Mouse (Mus musculus) lung, embryonic 15.5 days (tissue): ENCODE data around the gene Acsl4. TPM values are rescaled to one million over a fixed set of nuclear protein-coding genes. Genes with fewer than 3 reads are reported as not detected.

Experiments
- ATAC-seq: fragments of 200-750 bp; cut with Nextera tagmentation; 2 replicates; pipeline ENCODE4 v1.8.0; 2017; ENCODE audit warnings: moderate number of reproducible peaks, borderline replicate concordance; ENCODE audit not compliant: low FRiP score, low TSS enrichment; ENCODE audit errors: extremely low read depth
- H3K27ac ChIP-seq: fragments of 300-500 bp; sonication (generic); 2 replicates; pipeline ENCODE4 v1.5.1; 2015; ENCODE audit warnings: moderate library complexity, mild to moderate bottlenecking, inconsistent platforms
- H3K27me3 ChIP-seq: fragments of 300-500 bp; sonication (generic); 2 replicates; pipeline ENCODE4 v1.6.1; 2015; ENCODE audit warnings: inconsistent platforms
- H3K36me3 ChIP-seq: fragments of 300-500 bp; sonication (generic); 2 replicates; pipeline ENCODE4 v1.6.1; 2015; ENCODE audit warnings: inconsistent platforms
- H3K4me1 ChIP-seq: fragments of 300-500 bp; sonication (generic); 2 replicates; pipeline ENCODE4 v1.6.1; 2015; ENCODE audit warnings: inconsistent platforms
- H3K4me2 ChIP-seq: fragments of 300-500 bp; sonication (generic); 2 replicates; pipeline ENCODE4 v1.6.1; 2015; ENCODE audit warnings: inconsistent platforms, mild to moderate bottlenecking, moderate library complexity
- H3K4me3 ChIP-seq: fragments of 300-500 bp; sonication (generic); 2 replicates; pipeline ENCODE4 v1.5.1; 2015; ENCODE audit warnings: mild to moderate bottlenecking, inconsistent platforms
- H3K9ac ChIP-seq: fragments of 300-500 bp; sonication (generic); 2 replicates; pipeline ENCODE4 v1.6.1; 2015; ENCODE audit warnings: inconsistent platforms
- H3K9me3 ChIP-seq: fragments of 300-500 bp; sonication (generic); 2 replicates; pipeline ENCODE4 v1.6.1; 2016; ENCODE audit warnings: inconsistent platforms
- WGBS: fragments of 180-500 bp; shearing (Covaris S2); methylation state at CpG from one replicate; pipeline ENCODE4 v1.1.7; 2015; 5-methylcytosine and 5-hydroxymethylcytosine counted together
- polyA plus RNA-seq: library from polyadenylated mRNA; unstranded; fragments of >200 nt; fragmentation: Nextera tagmentation; extraction: Ambion mirVana; gene quantifications from 2 replicates; pipeline ENCODE4 v1.2.1, GENCODE M21; 2015

Acsl4 gene
- polyA plus RNA-seq, 1 experiment from 2014 or later = 19.4 TPM

DNA sequence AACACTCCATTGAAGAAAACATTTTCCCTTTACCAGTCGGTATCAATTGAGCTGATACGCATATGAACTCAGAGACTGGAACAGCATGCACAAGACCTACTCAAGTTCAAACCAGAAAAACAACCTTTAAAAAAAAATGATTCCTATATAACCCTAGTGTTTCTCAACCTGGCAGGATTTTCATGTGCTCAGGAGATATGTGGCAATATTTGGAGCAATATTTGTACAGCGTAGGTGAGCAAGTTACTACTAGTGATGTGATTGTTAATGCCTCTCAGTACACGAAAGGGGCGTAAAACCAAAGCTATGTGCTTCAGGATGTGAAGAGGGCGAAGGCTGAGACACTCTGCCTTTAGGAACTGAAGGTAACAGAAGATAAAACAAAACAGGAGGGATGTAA is 54.1 kb downstream of the Acsl4 start:
- Histone ChIP-seq H3K9ac (no peak overlapping the region), H3K27me3 (no peaks in the 10 kb centered on the region), H3K36me3 (no peaks in the 10 kb centered on the region), H3K27ac (no peak overlapping the region), H3K9me3 (no peaks in the 10 kb centered on the region), H3K4me3 (no peak overlapping the region), H3K4me1 (no peaks in the 10 kb centered on the region), H3K4me2 (no peak overlapping the region)
- 93% methylated on average over 6 of the region's 6 CpGs for WGBS
- no peak for ATAC-seq

DNA sequence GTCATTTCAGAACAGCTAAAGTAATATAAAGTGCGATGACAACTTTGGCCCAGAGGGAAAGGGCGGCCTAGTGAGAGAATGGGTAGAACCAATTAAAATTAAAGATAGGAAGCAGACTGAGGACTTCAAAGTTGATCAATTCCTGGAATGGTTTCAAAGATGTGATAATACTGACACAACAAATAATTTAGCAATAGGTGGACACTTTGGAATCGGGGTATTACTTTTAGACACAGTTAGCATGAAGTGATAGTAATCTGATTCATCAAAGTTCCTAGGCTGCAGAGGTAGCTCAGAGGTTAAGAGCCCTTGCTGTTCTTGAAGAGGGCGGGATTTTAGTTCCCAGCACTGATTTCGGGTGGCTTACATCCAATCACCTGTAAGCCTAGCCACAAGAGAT is 54.8 kb downstream of the Acsl4 start:
- Histone ChIP-seq H3K4me1 (no peaks in the 10 kb centered on the region), H3K36me3 (no peaks in the 10 kb centered on the region), H3K27ac (no peak overlapping the region), H3K27me3 (no peaks in the 10 kb centered on the region), H3K4me2 (no peak overlapping the region), H3K9ac (no peak overlapping the region), H3K9me3 (no peaks in the 10 kb centered on the region), H3K4me3 (no peak overlapping the region)
- WGBS = 81% methylated on average over 5 of the region's 5 CpGs
- no peak for ATAC-seq

GRCm38 (mm10) chrX:142325760-142326159 is 64.6 kb downstream of the Acsl4 start:
- 60% methylated on average over 2 of the region's 2 CpGs for WGBS
- Histone ChIP-seq H3K27me3 (no peaks in the 10 kb centered on the region), H3K27ac (no peak overlapping the region)

GRCm38 (mm10) chrX:142316106-142316505 is 74.2 kb downstream of the Acsl4 start:
- no peak for ATAC-seq
- no peaks in the 10 kb centered on the region for H3K9me3 ChIP-seq
- no peak overlapping the region for H3K27ac ChIP-seq
- H3K27me3 ChIP-seq = no peaks in the 10 kb centered on the region
- no peaks in the 10 kb centered on the region for H3K4me1 ChIP-seq
- no peak overlapping the region for H3K9ac ChIP-seq
- H3K36me3 ChIP-seq = no peaks in the 10 kb centered on the region
- 78% methylated on average over 9 of the region's 9 CpGs for WGBS
- H3K4me2 ChIP-seq = no peak overlapping the region
- no peak overlapping the region for H3K4me3 ChIP-seq

More at GRCm38 (mm10) chrX:142325760-142326159, 64.6 kb downstream of the Acsl4 start:
- no peaks in the 10 kb centered on the region for H3K9me3 ChIP-seq
- ATAC-seq = no peak
- no peaks in the 10 kb centered on the region for H3K4me1 ChIP-seq
- no peaks in the 10 kb centered on the region for H3K36me3 ChIP-seq
- no peak overlapping the region for H3K9ac ChIP-seq
- no peak overlapping the region for H3K4me2 ChIP-seq
- no peak overlapping the region for H3K4me3 ChIP-seq

DNA sequence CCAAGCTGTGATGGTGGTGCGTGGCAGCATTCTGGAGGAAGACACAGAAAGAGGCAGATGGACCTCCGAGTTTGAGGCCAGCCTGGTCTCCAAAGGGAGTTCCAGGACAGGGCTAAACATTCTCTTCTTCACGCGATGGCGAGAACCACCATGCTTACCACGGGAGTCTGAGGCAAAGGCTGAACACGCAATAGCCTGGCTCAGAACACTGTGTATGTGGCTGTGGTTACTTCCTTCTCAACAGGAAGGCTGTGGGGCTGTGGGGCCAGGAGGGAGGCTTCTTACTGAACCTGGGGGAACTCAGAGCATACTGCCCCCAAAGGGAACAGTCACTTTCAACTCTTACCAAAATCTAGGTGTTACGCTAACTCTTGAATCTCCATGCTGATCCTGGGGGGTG is 75.1 kb downstream of the Acsl4 start:
- Histone ChIP-seq H3K9me3 (no peaks in the 10 kb centered on the region), H3K9ac (no peak overlapping the region), H3K4me3 (no peak overlapping the region), H3K27me3 (no peaks in the 10 kb centered on the region), H3K4me2 (no peak overlapping the region), H3K27ac (no peak overlapping the region), H3K4me1 (no peaks in the 10 kb centered on the region), H3K36me3 (no peaks in the 10 kb centered on the region)
- no peak for ATAC-seq
- WGBS = 74% methylated on average over 8 of the region's 8 CpGs

DNA sequence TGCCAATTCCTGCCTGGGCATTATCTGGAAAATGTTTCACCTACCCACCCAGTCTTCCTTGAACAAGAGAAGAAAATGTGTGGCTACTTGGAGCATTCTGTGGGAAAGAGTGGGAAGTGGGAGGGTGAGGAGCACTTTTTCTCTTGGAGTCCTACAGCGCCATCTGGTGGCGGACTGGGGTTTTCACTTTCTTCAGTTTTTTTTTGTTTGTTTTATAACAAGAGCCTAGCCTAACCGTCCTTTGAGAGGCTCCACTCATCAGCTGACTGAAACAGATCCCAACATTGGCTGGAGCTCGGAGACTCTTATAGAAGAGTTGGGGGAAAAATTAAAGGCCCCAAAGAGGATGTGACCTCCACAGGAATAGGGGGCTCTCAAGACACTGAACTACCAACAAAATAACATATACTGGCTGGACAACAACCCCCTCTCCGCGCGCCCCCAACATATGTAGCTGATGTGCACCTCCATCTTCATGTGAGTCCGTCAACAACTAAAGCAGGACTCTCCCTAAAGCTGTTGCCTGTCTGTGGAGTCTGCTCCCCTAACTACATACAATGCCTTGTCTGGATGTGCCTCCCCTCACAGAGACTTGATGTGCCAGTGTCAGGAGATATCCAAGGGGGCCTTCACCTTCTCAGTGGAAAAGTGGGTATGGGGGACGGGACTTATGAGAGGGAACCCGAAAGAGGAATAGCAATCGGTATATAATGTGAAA is 75.9 kb downstream of the Acsl4 start:
- Histone ChIP-seq H3K27me3 (no peaks in the 10 kb centered on the region), H3K9ac (no peak overlapping the region), H3K4me1 (no peaks in the 10 kb centered on the region), H3K4me3 (no peak overlapping the region), H3K9me3 (no peaks in the 10 kb centered on the region), H3K36me3 (no peaks in the 10 kb centered on the region), H3K27ac (no peak overlapping the region), H3K4me2 (no peak overlapping the region)
- 52% methylated on average over 11 of the region's 11 CpGs for WGBS
- ATAC-seq = no peak

DNA sequence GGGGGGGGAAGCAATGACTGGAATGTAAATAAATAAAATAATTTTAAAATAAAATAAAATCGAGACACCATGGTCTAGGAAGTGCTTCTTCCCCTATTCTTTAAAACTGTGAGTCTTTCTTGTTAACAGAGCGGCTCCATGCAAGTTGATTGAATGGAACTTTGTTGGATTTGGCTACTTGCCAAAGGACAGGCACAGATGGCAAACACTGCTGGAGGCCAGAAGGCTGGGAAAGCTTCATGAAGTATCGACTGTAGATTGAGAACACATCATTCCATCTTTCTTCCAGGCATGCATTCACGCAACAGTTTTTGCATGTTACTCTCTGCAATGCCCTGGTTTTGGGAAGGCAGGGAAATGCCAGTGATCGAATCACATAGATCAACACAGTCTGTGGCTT is 79.9 kb downstream of the Acsl4 start:
- peaks cover 16% of the 10 kb centered on the region; the same call in 1 of the 2 replicates for H3K27me3 ChIP-seq

GRCm38 (mm10) chrX:142305869-142306581 is 84.3 kb downstream of the Acsl4 start, which contains the start of gene Kcne1l:
TSS of gene Kcne1l (minus strand) at chrX:142306294.
- H3K9ac ChIP-seq = no peak within 1 kb of the TSS; the same call in 1 of the 2 replicates

More for the DNA sequence above, 79.9 kb downstream of the Acsl4 start:
- no peak overlapping the region for H3K4me2 ChIP-seq
- no peak overlapping the region for H3K9ac ChIP-seq
- WGBS = 39% methylated on average over 5 of the region's 5 CpGs
- no peak overlapping the region for H3K27ac ChIP-seq
- ATAC-seq = no peak
- no peak overlapping the region for H3K4me3 ChIP-seq
- no peaks in the 10 kb centered on the region for H3K9me3 ChIP-seq
- no peaks in the 10 kb centered on the region for H3K4me1 ChIP-seq
- no peaks in the 10 kb centered on the region for H3K36me3 ChIP-seq

GRCm38 (mm10) chrX:142305010-142305868 is 85.1 kb downstream of the Acsl4 start:
- H3K9me3 ChIP-seq = no peaks in the 10 kb centered on the region
- peak overlapping the region; percentile 29 for H3K4me3 ChIP-seq
- H3K4me1 ChIP-seq = no peaks in the 10 kb centered on the region
- H3K9ac ChIP-seq = no peak overlapping the region; the same call in 1 of the 2 replicates
- H3K27me3 ChIP-seq = peaks cover 24% of the 10 kb centered on the region; the same call in 1 of the 2 replicates
- H3K36me3 ChIP-seq = no peaks in the 10 kb centered on the region
- 36% methylated on average over 35 of the region's 35 CpGs for WGBS
- no peak overlapping the region for H3K27ac ChIP-seq
- ATAC-seq = peak; percentile 63
- peak overlapping the region; percentile 59 for H3K4me2 ChIP-seq

More at GRCm38 (mm10) chrX:142305869-142306581, 84.3 kb downstream of the Acsl4 start, which contains the start of gene Kcne1l:
- peak within 1 kb of the TSS; percentile 59 for H3K4me2 ChIP-seq
- 17% methylated on average over 30 of the region's 33 CpGs for WGBS
- peak within 1 kb of the TSS; percentile 29 for H3K4me3 ChIP-seq
- no peak within 1 kb of the TSS for H3K27ac ChIP-seq
- peak; percentile 88; the same call in 1 of the 2 replicates for ATAC-seq
- H3K36me3 ChIP-seq = no peaks in the 10 kb centered on the region
- H3K4me1 ChIP-seq = no peaks in the 10 kb centered on the region
- no peaks in the 10 kb centered on the region for H3K9me3 ChIP-seq
- peaks cover 23% of the 10 kb centered on the region; the same call in 1 of the 2 replicates for H3K27me3 ChIP-seq

GRCm38 (mm10) chrX:142304592-142304991 is 85.7 kb downstream of the Acsl4 start:
- Histone ChIP-seq H3K27me3 (peaks cover 28% of the 10 kb centered on the region; the same call in 1 of the 2 replicates), H3K4me2 (no peak overlapping the region), H3K9ac (no peak overlapping the region), H3K36me3 (no peaks in the 10 kb centered on the region), H3K4me3 (no peak overlapping the region), H3K9me3 (no peaks in the 10 kb centered on the region), H3K4me1 (no peaks in the 10 kb centered on the region), H3K27ac (no peak overlapping the region)
- ATAC-seq = no peak

GRCm38 (mm10) chrX:142303456-142303855 is 86.9 kb downstream of the Acsl4 start:
- no peak overlapping the region for H3K4me2 ChIP-seq
- WGBS = 24% methylated on average over 2 of the region's 2 CpGs

More at GRCm38 (mm10) chrX:142303456-142303855, 86.9 kb downstream of the Acsl4 start:
- no peak overlapping the region for H3K27ac ChIP-seq
- no peaks in the 10 kb centered on the region for H3K9me3 ChIP-seq
- no peak overlapping the region for H3K4me3 ChIP-seq
- H3K36me3 ChIP-seq = no peaks in the 10 kb centered on the region
- ATAC-seq = no peak
- H3K27me3 ChIP-seq = peaks cover 25% of the 10 kb centered on the region; the same call in 1 of the 2 replicates
- H3K9ac ChIP-seq = no peak overlapping the region
- H3K4me1 ChIP-seq = no peaks in the 10 kb centered on the region
